Comparison of ENCODE assay signal across 9 mouse cellular contexts in the genomic region with DNA sequence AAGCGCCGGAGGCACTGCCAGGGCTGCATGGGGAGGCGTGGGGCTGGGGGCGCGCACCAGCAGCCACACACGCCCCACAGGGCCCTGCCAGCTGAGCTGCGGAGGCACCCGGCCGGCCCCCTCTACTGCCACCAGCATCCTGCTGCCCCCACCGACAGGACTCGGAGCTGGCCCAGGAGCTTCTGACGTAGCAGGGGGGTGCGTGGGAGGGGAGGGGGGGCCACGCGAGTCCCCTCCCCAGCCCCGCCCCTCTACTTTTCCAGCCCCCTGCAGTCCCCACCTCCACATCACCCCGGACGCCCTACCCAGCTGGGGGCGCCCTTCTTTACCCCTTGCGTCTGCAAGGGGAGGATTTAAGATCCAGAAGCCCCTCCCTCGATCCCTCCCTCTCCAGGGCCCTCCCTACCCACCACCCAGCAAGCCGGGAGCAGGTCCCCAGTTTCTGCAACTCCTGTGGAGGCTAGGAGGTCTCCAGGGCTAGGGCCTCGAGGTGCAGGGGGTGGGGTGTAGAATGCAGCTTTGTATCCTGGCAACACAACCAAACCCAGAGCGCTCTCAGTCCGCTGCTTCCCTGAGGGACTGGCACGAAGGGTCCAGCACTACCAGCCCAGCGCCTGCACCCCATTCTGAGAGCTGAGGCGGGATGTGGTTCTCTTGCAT. TPM values are rescaled to one million over a fixed set of nuclear protein-coding genes. Genes with fewer than 3 reads are reported as not detected.
DNase-seq lines count a peak whose midpoint lies in the region; ATAC-seq lines count a peak whose summit lies in the region.
"Had no signal": no experiment of that assay in that cellular context is flagged by ENCODE, and none has a peak within 500 bp of the region (broad histone marks: within the 10 kb centered on the region; RNA-seq: fewer than 3 reads in every experiment).

No protein-coding gene starts in this region.

- peaks cover 78% of the 10 kb centered on the region for H3K4me1 ChIP-seq in forebrain, embryonic 15.5 days
- H3K4me1 ChIP-seq in midbrain, embryonic 14.5 days (ENCODE audit: control insufficient read depth, insufficient read depth, low read length): peaks cover 60% of the 10 kb centered on the region

- DNase-seq in cerebellum, adult 11-12 months: peak; percentile 79
- DNase-seq in MN1 (ENCODE audit: low spot score): peak; percentile 62
- DNase-seq in left cerebral cortex, adult 18-20 months (ENCODE audit: low spot score in 2 of 2): peak; percentile 72 to 84
- peak; percentile 77 for DNase-seq in midbrain, embryonic 14.5 days
- peak; percentile 28 for DNase-seq in thymus, postnatal 14 days
- no peak for DNase-seq in heart, adult 9 months (ENCODE audit: low spot score in 2 of 2)

- peak overlapping the region; percentile 90 for H3K4me2 ChIP-seq in forebrain, embryonic 15.5 days (replicated peaks)
- peak overlapping the region; percentile 72 for H3K4me2 ChIP-seq in midbrain, embryonic 14.5 days (ENCODE audit: low read length)

- ATAC-seq in cerebellum, adult (ENCODE audit: insufficient number of reproducible peaks, low FRiP score, low TSS enrichment): no peak
- ATAC-seq in forebrain, embryonic 15.5 days (replicated peaks): peak; percentile 42
- peak; percentile 34; the same call in 1 of the 2 replicates for ATAC-seq in midbrain, embryonic 14.5 days (ENCODE audit: low FRiP score, low TSS enrichment)

- no peaks in the 10 kb centered on the region for H3K36me3 ChIP-seq in forebrain, embryonic 15.5 days
- H3K36me3 ChIP-seq in midbrain, embryonic 14.5 days (ENCODE audit: control insufficient read depth, insufficient read depth, low read length): no peaks in the 10 kb centered on the region

- H3K9ac ChIP-seq in forebrain, embryonic 15.5 days (replicated peaks): peak overlapping the region; percentile 98
- H3K9ac ChIP-seq in midbrain, embryonic 14.5 days (replicated peaks; ENCODE audit: low read length): peak overlapping the region; percentile 99

- H3K4me3 ChIP-seq in forebrain, embryonic 15.5 days: peak overlapping the region; percentile 92
- H3K4me3 ChIP-seq in midbrain, embryonic 14.5 days (replicated peaks; ENCODE audit: low read depth, low read length): peak overlapping the region; percentile 90

- 1% methylated on average over 26 of the region's 28 CpGs for WGBS in forebrain, embryonic 15.5 days
- under 1% methylated on average over 27 of the region's 28 CpGs for WGBS in midbrain, embryonic 14.5 days

- H3K27me3 ChIP-seq in forebrain, embryonic 15.5 days: no peaks in the 10 kb centered on the region
- no peaks in the 10 kb centered on the region for H3K27me3 ChIP-seq in midbrain, embryonic 14.5 days (ENCODE audit: control insufficient read depth, insufficient read depth, low read length)

- H3K27ac ChIP-seq in forebrain, embryonic 15.5 days (replicated peaks): peak overlapping the region; percentile 98
- H3K27ac ChIP-seq in midbrain, embryonic 14.5 days (replicated peaks; ENCODE audit: low read depth, low read length): peak overlapping the region; percentile 97

- no peaks in the 10 kb centered on the region for H3K9me3 ChIP-seq in forebrain, embryonic 15.5 days
- H3K9me3 ChIP-seq in midbrain, embryonic 14.5 days (ENCODE audit: control insufficient read depth, low read length): no peaks in the 10 kb centered on the region

RNA-seq across cellular contexts. Expression of a gene that starts 2.0 kb away (rescaled TPM):
- 10.8 and 11.6 TPM in 2 replicates for polyA plus RNA-seq in forebrain, embryonic 15.5 days (2015; fragmentation: Nextera tagmentation; extraction: Ambion mirVana)
- total RNA-seq in left cerebral cortex, adult 18-20 months (2021): 100 to 1,000 TPM; 246 to 287 TPM
- 9.6 and 15.1 TPM in 2 replicates for polyA plus RNA-seq in midbrain, embryonic 14.5 days (2014; fragmentation: Nextera tagmentation; extraction: Ambion mirVana)
- total RNA-seq: hematopoietic stem cell, adult 5-6 weeks had no signal

RNA-seq across cellular contexts. Expression of a gene that starts 55.5 kb away (rescaled TPM):
- 4.6 and 5.8 TPM in 2 replicates for polyA plus RNA-seq in forebrain, embryonic 15.5 days (2015; fragmentation: Nextera tagmentation; extraction: Ambion mirVana)
- total RNA-seq in left cerebral cortex, adult 18-20 months (2021): 100 to 1,000 TPM; 103 to 109 TPM
- polyA plus RNA-seq in midbrain, embryonic 14.5 days (2014; fragmentation: Nextera tagmentation; extraction: Ambion mirVana): 1.9 and 2.8 TPM in 2 replicates

Comparison
In these comparisons a context has a peak if more than half of its experiments do, and no peak if none do; other contexts are left out.
1. DNase-seq: peak in cerebellum, adult 11-12 months (single experiment), MN1 (single experiment), left cerebral cortex, adult 18-20 months (2 of 2), midbrain, embryonic 14.5 days (single experiment) and thymus, postnatal 14 days (single experiment); none in heart, adult 9 months (0 of 2).